Mouse (Mus musculus) E14TG2a.4 (cell line): Measurements from ENCODE around the gene Cited4.

Source experiments
- H3K27me3 ChIP-seq: 2 replicates; pipeline ENCODE4 v1.6.1; 2014; ENCODE audit warnings: low read length, control low read depth; ENCODE audit not compliant: insufficient read depth
- H3K36me3 ChIP-seq: 2 replicates; pipeline ENCODE4 v1.6.1; 2014; ENCODE audit warnings: low read length, control low read depth; ENCODE audit not compliant: insufficient read depth
- H3K4me1 ChIP-seq: replicated peaks from 2 replicates; pipeline ENCODE4 v1.6.1; 2014; ENCODE audit warnings: low read depth, low read length, control low read depth
- H3K4me3 ChIP-seq: replicated peaks from 2 replicates; pipeline ENCODE4 v1.5.1; 2014; ENCODE audit warnings: mild to moderate bottlenecking, low read length
- H3K9me3 ChIP-seq: 2 replicates; pipeline ENCODE4 v1.6.1; 2014; ENCODE audit warnings: low read length, control low read depth
- CTCF ChIP-seq: conservative IDR thresholded peaks from 2 replicates; pipeline ENCODE4 v1.5.1; 2014; ENCODE audit warnings: low read length
- NANOG ChIP-seq: IDR thresholded peaks from 2 replicates; pipeline ENCODE4 v1.6.1; 2014; ENCODE audit warnings: borderline replicate concordance, low read length, mixed read lengths
- POU5F1 ChIP-seq: IDR thresholded peaks from 2 replicates; pipeline ENCODE4 v1.6.1; 2014; ENCODE audit warnings: low read length, borderline replicate concordance

Gene Cited4

DNA sequence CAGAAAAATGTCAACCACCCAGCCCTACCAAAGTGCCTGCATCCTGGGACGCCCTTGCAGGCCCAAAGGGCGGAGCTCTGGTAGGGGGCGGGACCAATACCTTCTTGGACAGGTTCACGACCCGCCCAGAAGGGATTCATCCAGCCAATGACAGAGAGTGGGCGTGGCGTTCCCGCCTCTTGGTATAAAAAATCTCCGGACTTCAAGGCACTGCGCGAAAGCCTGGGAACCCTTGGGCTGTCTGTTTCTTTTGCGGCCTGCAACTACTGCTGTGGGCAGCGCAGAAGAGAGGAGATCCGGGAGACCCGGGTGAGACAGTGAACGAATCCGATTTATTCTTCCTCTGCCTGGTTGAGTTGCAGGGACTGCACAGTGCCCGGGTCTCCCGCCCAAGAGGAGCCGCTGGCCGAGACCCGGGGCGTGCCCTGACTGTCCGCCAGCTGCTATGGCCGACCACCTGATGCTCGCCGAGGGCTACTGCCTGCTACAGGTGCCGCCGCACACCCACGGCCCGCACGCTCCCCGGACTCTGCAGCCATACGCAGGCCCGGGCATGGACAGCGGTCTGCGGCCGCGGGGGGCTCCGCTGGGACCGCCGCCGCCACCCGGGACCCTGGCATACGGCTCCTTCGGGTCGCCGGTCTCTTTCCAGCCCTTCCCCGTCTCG, at the start of gene Cited4:
Gene Cited4 (plus strand): TSS at position 215 of the 667 bp plus-strand sequence.
- no peak for TF ChIP-seq NANOG
- TF ChIP-seq POU5F1 = no peak
- TF ChIP-seq CTCF = no peak
- Histone ChIP-seq H3K4me1 (peaks cover 32% of the 10 kb centered on the region), H3K4me3 (peak within 1 kb of the TSS; percentile 81), H3K27me3 (peaks cover 58% of the 10 kb centered on the region), H3K9me3 (no peaks in the 10 kb centered on the region), H3K36me3 (no peaks in the 10 kb centered on the region)

- Histone ChIP-seq H3K27me3 (no peaks in the 10 kb centered on the region; the same call in 1 of the 2 replicates), H3K36me3 (no peaks in the 10 kb centered on the region), H3K4me3 (no peak overlapping the region), H3K4me1 (no peaks in the 10 kb centered on the region), H3K9me3 (no peaks in the 10 kb centered on the region)
- TF ChIP-seq POU5F1 (no peak), CTCF (no peak), NANOG (no peak)
Measured at GRCm38 (mm10) chr4:120627728-120628127, 38.6 kb upstream of the Cited4 start.

DNA sequence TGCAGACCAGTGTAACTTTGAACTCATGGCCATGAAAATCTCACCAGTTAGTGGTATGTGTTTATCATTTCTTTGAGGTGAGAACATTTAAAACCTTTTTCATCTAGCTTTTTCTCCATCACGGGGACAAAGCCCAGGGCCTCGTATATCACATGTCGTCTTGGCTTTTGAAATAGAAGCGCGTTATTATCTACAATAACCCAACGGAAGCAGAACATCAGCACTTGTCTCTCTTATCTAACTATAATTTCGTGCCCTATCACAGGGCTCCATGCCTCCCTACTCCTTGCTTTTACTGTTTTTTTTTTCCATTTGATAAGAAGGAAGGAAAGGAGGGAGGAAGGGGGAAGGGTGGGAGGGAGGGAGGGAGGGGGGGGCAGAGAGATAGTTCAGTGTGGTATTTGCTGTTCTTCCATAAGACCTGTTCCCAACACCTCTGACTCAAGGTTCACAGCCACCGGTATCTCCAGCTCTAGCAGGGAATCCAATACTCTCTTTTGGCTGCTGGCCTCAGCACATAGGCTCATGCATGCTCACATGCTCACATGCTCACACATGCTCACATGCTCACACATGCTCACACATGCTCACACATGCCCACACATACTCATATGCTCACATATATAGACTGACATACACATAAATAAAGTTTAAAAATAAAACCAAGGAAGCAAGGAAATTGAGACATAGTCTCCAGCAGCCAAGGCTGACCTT, 36.0 kb upstream of the Cited4 start:
- H3K4me1 ChIP-seq = no peaks in the 10 kb centered on the region
- TF ChIP-seq NANOG (no peak), POU5F1 (no peak), CTCF (no peak)

DNA sequence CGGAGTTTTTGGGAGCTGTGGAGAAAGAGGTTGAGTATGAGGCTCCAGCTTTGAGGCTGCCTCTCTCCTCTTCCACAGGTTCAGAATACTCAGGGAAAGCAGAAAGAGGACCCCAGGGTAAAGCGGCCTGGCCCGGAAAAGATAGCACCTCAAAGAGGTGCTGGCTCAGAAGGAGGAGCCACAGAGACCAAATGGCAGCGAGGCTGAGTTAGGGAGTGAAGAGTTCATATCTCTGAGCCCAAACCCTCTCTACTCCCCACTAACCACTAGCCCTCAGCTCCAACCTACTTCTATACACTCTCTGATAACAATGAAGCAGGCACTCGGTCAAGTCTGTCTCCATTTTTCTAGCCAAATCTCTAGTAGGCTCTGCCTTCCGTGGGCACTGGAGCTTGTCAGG, 34.5 kb upstream of the Cited4 start:
- Histone ChIP-seq H3K36me3 (no peaks in the 10 kb centered on the region), H3K27me3 (peaks cover 2% of the 10 kb centered on the region; the same call in 1 of the 2 replicates), H3K4me1 (no peaks in the 10 kb centered on the region), H3K4me3 (no peak overlapping the region), H3K9me3 (no peaks in the 10 kb centered on the region)
- TF ChIP-seq POU5F1 (no peak), NANOG (no peak)

More for the DNA sequence above, 36.0 kb upstream of the Cited4 start:
- H3K4me3 ChIP-seq = no peak overlapping the region
- no peaks in the 10 kb centered on the region; the same call in 1 of the 2 replicates for H3K27me3 ChIP-seq
- H3K9me3 ChIP-seq = no peaks in the 10 kb centered on the region
- no peaks in the 10 kb centered on the region for H3K36me3 ChIP-seq

- no peak overlapping the region for H3K4me3 ChIP-seq
- H3K9me3 ChIP-seq = no peaks in the 10 kb centered on the region
- H3K4me1 ChIP-seq = no peaks in the 10 kb centered on the region
- no peaks in the 10 kb centered on the region for H3K36me3 ChIP-seq
- peaks cover 6% of the 10 kb centered on the region for H3K27me3 ChIP-seq
- TF ChIP-seq CTCF (no peak), NANOG (no peak), POU5F1 (no peak)
Measured at GRCm38 (mm10) chr4:120635351-120635750, 31.0 kb upstream of the Cited4 start.

DNA sequence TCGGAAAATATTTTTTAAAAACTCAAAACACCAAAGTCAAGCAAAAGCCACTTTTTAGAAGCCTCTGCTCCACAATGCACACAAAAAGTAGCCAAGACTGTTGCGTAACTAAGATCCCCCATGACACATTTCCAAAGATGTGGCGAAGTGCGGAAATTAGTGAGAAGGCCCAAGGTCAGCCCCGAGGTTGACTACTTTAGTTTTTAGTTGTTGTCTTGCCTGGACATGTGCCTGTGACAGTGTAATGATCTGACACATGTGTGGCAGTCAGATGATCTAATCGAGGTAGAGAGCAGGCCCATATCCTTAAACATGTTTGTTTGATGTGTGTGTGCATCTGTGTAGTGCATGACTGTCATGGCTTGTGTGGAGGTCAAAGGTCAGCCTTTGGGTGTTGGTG, 24.4 kb upstream of the Cited4 start:
- TF ChIP-seq NANOG (no peak), CTCF (no peak), POU5F1 (no peak)
- peaks cover 7% of the 10 kb centered on the region for H3K27me3 ChIP-seq

DNA sequence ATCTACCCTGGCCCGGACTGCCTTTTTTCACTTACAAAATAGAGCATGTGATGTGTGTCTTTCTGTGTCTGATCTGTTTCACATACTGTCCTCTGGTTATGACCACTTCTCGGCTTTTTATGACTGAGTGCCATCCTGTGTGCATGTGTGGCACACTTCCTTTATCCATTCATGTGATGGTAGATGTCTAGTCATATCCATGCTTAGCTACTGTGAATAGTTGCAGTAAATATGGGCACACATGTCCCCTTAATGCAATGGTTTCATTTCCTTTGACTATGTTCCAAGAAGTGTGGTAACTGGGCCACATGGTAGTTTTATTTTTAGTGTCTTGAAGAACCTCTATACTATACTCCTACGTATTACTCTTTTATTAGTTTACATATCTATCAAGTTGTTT, 22.5 kb upstream of the Cited4 start:
- no peaks in the 10 kb centered on the region for H3K36me3 ChIP-seq
- no peak overlapping the region for H3K4me3 ChIP-seq
- no peaks in the 10 kb centered on the region for H3K4me1 ChIP-seq
- H3K27me3 ChIP-seq = peaks cover 26% of the 10 kb centered on the region
- TF ChIP-seq POU5F1 (no peak), NANOG (no peak), CTCF (no peak)
- peaks cover 15% of the 10 kb centered on the region for H3K9me3 ChIP-seq

More for the DNA sequence above, 24.4 kb upstream of the Cited4 start:
- Histone ChIP-seq H3K9me3 (peaks cover 15% of the 10 kb centered on the region), H3K4me1 (no peaks in the 10 kb centered on the region), H3K4me3 (no peak overlapping the region), H3K36me3 (no peaks in the 10 kb centered on the region)

DNA sequence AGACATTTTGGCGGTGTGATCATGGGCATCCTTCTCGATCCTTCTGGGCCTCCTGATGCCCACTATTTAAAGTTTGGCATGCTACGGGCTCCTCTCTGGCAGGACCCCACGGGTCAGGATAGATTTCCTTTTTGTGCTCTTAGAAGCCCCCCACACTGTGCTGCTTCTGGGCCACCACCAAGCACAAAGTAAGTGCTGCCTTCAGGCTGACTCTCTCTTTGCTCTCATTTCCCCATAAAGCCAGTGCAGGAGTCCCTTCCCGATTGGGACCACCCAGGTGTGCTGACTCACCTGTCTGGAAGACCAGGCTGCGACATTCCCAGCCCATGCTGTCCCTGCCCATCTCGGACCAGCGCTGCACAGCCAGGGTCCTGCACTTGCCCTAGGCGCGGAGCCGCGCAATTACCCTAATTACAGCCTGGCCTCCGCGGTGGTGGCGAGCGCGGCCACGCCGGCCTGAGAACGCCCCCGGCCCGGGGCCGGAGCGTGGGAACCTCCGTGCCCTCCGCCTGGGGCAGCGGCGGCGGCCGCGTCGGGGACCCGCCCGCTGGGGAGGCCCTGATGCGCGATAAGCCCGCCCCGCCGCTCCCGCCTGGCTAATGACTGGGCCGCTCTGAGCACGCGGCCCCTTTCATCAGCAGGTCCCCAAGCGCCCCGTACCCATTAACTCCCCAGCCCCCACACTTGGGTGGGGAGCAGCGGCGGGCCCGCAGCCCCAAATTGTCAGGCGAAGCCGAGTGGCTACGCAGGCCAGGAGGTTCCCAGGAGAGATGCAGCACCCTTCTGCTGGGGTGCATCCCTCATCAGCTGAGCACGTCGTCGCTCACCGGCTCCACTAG, 16.8 kb upstream of the Cited4 start:
- TF ChIP-seq NANOG = no peak
- no peak for TF ChIP-seq POU5F1
- TF ChIP-seq CTCF = no peak
- H3K9me3 ChIP-seq = peaks cover 15% of the 10 kb centered on the region

More for the DNA sequence above, 16.8 kb upstream of the Cited4 start:
- no peaks in the 10 kb centered on the region for H3K36me3 ChIP-seq
- H3K27me3 ChIP-seq = peaks cover 72% of the 10 kb centered on the region
- peak overlapping the region; percentile 78 for H3K4me3 ChIP-seq
- peaks cover 13% of the 10 kb centered on the region for H3K4me1 ChIP-seq
